8 mouse cellular contexts compared by ENCODE assay signal in the genomic region with DNA sequence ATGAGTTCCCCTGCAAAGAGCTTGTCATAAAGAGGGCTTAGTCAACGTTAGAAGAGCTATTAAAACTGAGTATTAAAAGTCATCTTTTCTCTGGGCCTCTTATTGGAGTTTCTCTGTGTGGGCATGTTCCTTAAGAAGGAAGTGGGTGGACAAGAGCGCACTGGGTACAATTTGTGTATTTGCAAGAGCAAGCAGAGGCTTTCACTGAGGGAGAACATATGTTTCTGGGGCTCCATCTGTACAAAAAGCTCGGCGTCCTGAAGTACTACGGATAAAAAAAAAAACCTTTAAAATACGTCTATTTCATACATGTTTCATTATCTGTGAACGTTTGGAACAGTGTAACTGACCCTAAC. TPM values are rescaled to one million over a fixed set of nuclear protein-coding genes. Genes with fewer than 3 reads are reported as not detected.
DNase-seq lines count a peak whose midpoint lies in the region; ATAC-seq and TF ChIP-seq lines count a peak whose summit lies in the region.

No protein-coding gene starts in this region.

- no peak for ATAC-seq in heart, embryonic 16.5 days (replicated peaks; ENCODE audit: extremely low read depth, insufficient read depth, low FRiP score)
- peak; percentile 20; the same call in 1 of the 2 replicates for ATAC-seq in megakaryocyte, adult 5-6 weeks (ENCODE audit: poor library complexity, severe bottlenecking)

- DNase-seq in heart, postnatal 4 days = no peak
- DNase-seq in MEL (ENCODE audit: low read depth, low spot score) = no peak
- DNase-seq in hindbrain, embryonic 10.5 days (ENCODE audit: low spot score) = no peak
- DNase-seq in right cerebral cortex, postnatal 14 days = no peak
- no peak for DNase-seq in adrenal gland, postnatal 4 days (ENCODE audit: low spot score in 2 of 2)
- DNase-seq in Muller cell, postnatal 12 days (ENCODE audit: inconsistent ontology term) = no peak

- no peak for TF ChIP-seq EP300 in MEL (IDR thresholded peaks at IDR 0.05; ENCODE audit: low read depth in 1 of 2, low read length in 2 of 2)

- 13% methylated on average over 7 of the region's 7 CpGs for WGBS in heart, embryonic 16.5 days
- WGBS in hindbrain, embryonic 10.5 days = 21% methylated on average over 7 of the region's 7 CpGs

- H3K9me3 ChIP-seq in heart, embryonic 16.5 days (replicated peaks; ENCODE audit: control insufficient read depth, low read length) = no peaks in the 10 kb centered on the region
- no peaks in the 10 kb centered on the region for H3K9me3 ChIP-seq in MEL (replicated peaks; ENCODE audit: insufficient read depth, low read length)
- H3K9me3 ChIP-seq in hindbrain, embryonic 10.5 days = no peaks in the 10 kb centered on the region

- H3K9ac ChIP-seq in heart, embryonic 16.5 days (ENCODE audit: low read length) = peak overlapping the region; percentile 54
- H3K9ac ChIP-seq in MEL (ENCODE audit: control insufficient read depth, low read depth, low read length, poor library complexity, severe bottlenecking) = peak overlapping the region; percentile 43

- peak overlapping the region; percentile 56; the same call in 1 of the 2 replicates for H3K27ac ChIP-seq in heart, embryonic 16.5 days (ENCODE audit: low read length)
- H3K27ac ChIP-seq in MEL (ENCODE audit: control insufficient read depth, low read depth, low read length) = 0 out of 2 replicates have a peak overlapping the region, but pooled peaks have one; percentile 32
- no peak overlapping the region for H3K27ac ChIP-seq in hindbrain, embryonic 10.5 days

- peak overlapping the region; percentile 88 for H3K4me3 ChIP-seq in heart, embryonic 16.5 days (ENCODE audit: low read length)
- peak overlapping the region; percentile 28 to 54 for H3K4me3 ChIP-seq in MEL (ENCODE audit: control insufficient read depth in 1 of 2, insufficient read depth in 1 of 2, low read depth in 2 of 2, low read length in 2 of 2)
- peak overlapping the region; percentile 77 for H3K4me3 ChIP-seq in hindbrain, embryonic 10.5 days

- H3K27me3 ChIP-seq in heart, embryonic 16.5 days (ENCODE audit: control insufficient read depth, insufficient read depth, low read length) = 0 out of 2 replicates have a peak, but pooled peaks cover 2% of the 10 kb centered on the region
- no peaks in the 10 kb centered on the region for H3K27me3 ChIP-seq in MEL (ENCODE audit: control insufficient read depth in 1 of 2, insufficient read depth in 2 of 2, low read length in 2 of 2)
- peaks cover 35% of the 10 kb centered on the region for H3K27me3 ChIP-seq in hindbrain, embryonic 10.5 days (ENCODE audit: insufficient read depth, poor library complexity, severe bottlenecking)

- TF ChIP-seq CTCF in MEL (IDR thresholded peaks at IDR 0.05 in 2 of 3, conservative IDR thresholded peaks at IDR 0.05 in 1 of 3; ENCODE audit: control insufficient read depth in 1 of 3, insufficient read depth in 1 of 3, low read depth in 2 of 3, low read length in 3 of 3, poor library complexity in 1 of 3, severe bottlenecking in 1 of 3) = no peak

- H3K4me1 ChIP-seq in heart, embryonic 16.5 days (ENCODE audit: control insufficient read depth, insufficient read depth, low read length) = peaks cover 6% of the 10 kb centered on the region; the same call in 1 of the 2 replicates
- peaks cover 0 to 11% of the 10 kb centered on the region in 2 experiments; a peak in 2 of 4 replicates for H3K4me1 ChIP-seq in MEL (ENCODE audit: control insufficient read depth in 1 of 2, insufficient read depth in 2 of 2, low read length in 2 of 2)
- H3K4me1 ChIP-seq in hindbrain, embryonic 10.5 days (replicated peaks) = peaks cover 24% of the 10 kb centered on the region

- no peak for TF ChIP-seq RAD21 in MEL (IDR thresholded peaks at IDR 0.05; ENCODE audit: low read depth, low read length)

- H3K4me2 ChIP-seq in heart, embryonic 16.5 days (ENCODE audit: low read depth, low read length) = peak overlapping the region; percentile 84

- no peaks in the 10 kb centered on the region for H3K79me2 ChIP-seq in MEL (ENCODE audit: control insufficient read depth, insufficient read depth, low read length, poor library complexity)

- no peaks in the 10 kb centered on the region for H3K36me3 ChIP-seq in heart, embryonic 16.5 days (ENCODE audit: control insufficient read depth, insufficient read depth)
- no peaks in the 10 kb centered on the region; a peak in 1 of 4 replicates for H3K36me3 ChIP-seq in MEL (ENCODE audit: control insufficient read depth in 1 of 2, insufficient read depth in 2 of 2, low read length in 2 of 2)
- no peaks in the 10 kb centered on the region for H3K36me3 ChIP-seq in hindbrain, embryonic 10.5 days

- TF ChIP-seq POLR2A in MEL (IDR thresholded peaks at IDR 0.05; ENCODE audit: control insufficient read depth in 1 of 2, insufficient read depth in 1 of 2, low read depth in 1 of 2, low read length in 2 of 2, poor library complexity in 1 of 2) = no peak

TF ChIP-seq in MEL, 35 proteins besides CTCF, POLR2A, EP300 and RAD21:
- TF ChIP-seq TAL1 (IDR thresholded peaks at IDR 0.05; ENCODE audit: low read length) (no peak), GABPA (IDR thresholded peaks at IDR 0.05; ENCODE audit: low read depth, low read length) (no peak), HCFC1 (IDR thresholded peaks at IDR 0.05; ENCODE audit: low read depth, low read length) (no peak), JUND (IDR thresholded peaks at IDR 0.05; ENCODE audit: low read depth, low read length) (no peak), KAT2A (conservative IDR thresholded peaks at IDR 0.05; ENCODE audit: low read depth, low read length) (no peak), USF1 (IDR thresholded peaks at IDR 0.05; ENCODE audit: low read depth, low read length) (no peak), UBTF (IDR thresholded peaks at IDR 0.05; ENCODE audit: borderline replicate concordance, insufficient read depth, low read depth, low read length) (no peak), USF2 (IDR thresholded peaks at IDR 0.05; ENCODE audit: borderline replicate concordance in 1 of 2, insufficient read depth in 1 of 2, low read depth in 1 of 2, low read length in 2 of 2) (no peak), GATA1 (IDR thresholded peaks at IDR 0.05; ENCODE audit: low read depth, low read length) (no peak), ETS1 (IDR thresholded peaks at IDR 0.05; ENCODE audit: low read depth, low read length) (no peak), BHLHE40 (IDR thresholded peaks at IDR 0.05; ENCODE audit: borderline replicate concordance, low read depth, low read length) (no peak), MAFK (IDR thresholded peaks at IDR 0.05; ENCODE audit: borderline replicate concordance, low read depth, low read length) (no peak), MEF2A (IDR thresholded peaks at IDR 0.05; ENCODE audit: extremely low read depth, insufficient replicate concordance, low read depth, low read length, poor library complexity, severe bottlenecking) (no peak), SIN3A (IDR thresholded peaks at IDR 0.05; ENCODE audit: low read length) (no peak), MXI1 (IDR thresholded peaks at IDR 0.05; ENCODE audit: low read depth, low read length) (no peak), MAX (IDR thresholded peaks at IDR 0.05; ENCODE audit: low read length) (no peak), CHD2 (IDR thresholded peaks at IDR 0.05; ENCODE audit: low read length) (no peak), MYC (IDR thresholded peaks at IDR 0.05; ENCODE audit: low read depth, low read length) (no peak), POLR2AphosphoS5 (IDR thresholded peaks at IDR 0.05; ENCODE audit: borderline replicate concordance, low read depth, low read length) (no peak)

RNA-seq across cellular contexts. Expression of a gene that starts 0.4 kb away (rescaled TPM):
- 116 and 117 TPM in 2 replicates for polyA plus RNA-seq in heart, embryonic 16.5 days (2015; fragmentation: Nextera tagmentation; extraction: Ambion mirVana)
- total RNA-seq in heart, postnatal 4 days (2021) = 100 to 1,000 TPM; 160 to 171 TPM
- 0.54 and 0.72 TPM in 2 replicates for total RNA-seq in MEL (2012; rRNA removed)
- polyA plus RNA-seq in MEL (2012; ENCODE audit: insufficient read depth in 1 of 2, insufficient read length in 2 of 2, low read depth in 1 of 2, low replicate concordance in 2 of 2, missing spikeins in 1 of 2) = 1 to 10 TPM in 1 of 2 experiments, not detected in 1; 2.2 TPM
- polyA plus RNA-seq in hindbrain, embryonic 10.5 days (2016; fragmentation: Nextera tagmentation; extraction: Ambion mirVana) = 5.6 and 8.5 TPM in 2 replicates
- 0.07 TPM in 1 of 2 replicates, not detected in the other for total RNA-seq in megakaryocyte, adult 5-6 weeks (2015)
- 0.12 TPM in 1 of 2 replicates, not detected in the other for total RNA-seq in megakaryocyte, adult 5-6 weeks (2017)
- 1 to 10 TPM; 3.6 to 4.1 TPM for total RNA-seq in adrenal gland, postnatal 4 days (2021)

Comparison
In these comparisons a context has a peak if more than half of its experiments do, and no peak if none do; other contexts are left out.
1. RNA of a gene that starts 0.4 kb away (total RNA-seq): 160 to 171 TPM in heart, postnatal 4 days; 3.6 to 4.1 TPM in adrenal gland, postnatal 4 days, 0.54 to 0.72 TPM in MEL and 0.07 to 0.12 TPM in megakaryocyte, adult 5-6 weeks; every median in the first group is over 10 times any median in the second.
2. Peak in every context shown above with its lines, with median percentiles within 50 percentile points of each other: H3K4me3 ChIP-seq.